8 mouse cellular contexts compared by ENCODE assay signal in genomic region chr2:131262213-131262672, GRCm38 (mm10). TPM values are rescaled to one million over a fixed set of nuclear protein-coding genes. Genes with fewer than 3 reads are reported as not detected.
DNase-seq lines count a peak whose midpoint lies in the region; ATAC-seq and TF ChIP-seq lines count a peak whose summit lies in the region.

Pank2 (plus strand) TSS chr2:131262495.

- peak within 1 kb of the TSS; percentile 51 for H3K4me2 ChIP-seq in lung, postnatal 0 days (replicated peaks; ENCODE audit: low read depth, low read length)

- H3K4me1 ChIP-seq in hindbrain, embryonic 10.5 days (replicated peaks): peaks cover 38% of the 10 kb centered on the region
- peaks cover 7% of the 10 kb centered on the region; the same call in 1 of the 2 replicates for H3K4me1 ChIP-seq in lung, postnatal 0 days (ENCODE audit: insufficient read depth, low read depth, low read length)

- under 1% methylated on average over 49 of the region's 49 CpGs for WGBS in hindbrain, embryonic 10.5 days
- under 1% methylated on average over 37 of the region's 49 CpGs for WGBS in lung, postnatal 0 days

- DNase-seq in MN1 (ENCODE audit: low spot score): peak; percentile 97
- peak; percentile 98 for DNase-seq in cerebellum, adult 9-10 months
- peak; percentile 98 for DNase-seq in hindbrain, embryonic 10.5 days (ENCODE audit: low spot score)
- peak; percentile 99 for DNase-seq in layer of hippocampus, adult 9-11 months
- peak; percentile 99 for DNase-seq in lung, postnatal 0 days (ENCODE audit: low spot score)
- peak; percentile 91 for DNase-seq in ovary, postnatal 14 days (ENCODE audit: low spot score)
- DNase-seq in thymus, postnatal 14 days: peak; percentile 98

- peak; percentile 98 for ATAC-seq in frontal cortex, adult (ENCODE audit: low TSS enrichment)
- peak; percentile 99 for ATAC-seq in lung, postnatal 0 days

- peak within 1 kb of the TSS; percentile 75 for H3K9ac ChIP-seq in lung, postnatal 0 days (replicated peaks; ENCODE audit: low read depth)

- H3K9me3 ChIP-seq in hindbrain, embryonic 10.5 days: no peaks in the 10 kb centered on the region
- no peaks in the 10 kb centered on the region for H3K9me3 ChIP-seq in lung, postnatal 0 days (ENCODE audit: low read length)

- peak; percentile 14; the same call in 1 of the 2 replicates for TF ChIP-seq CTCF in lung, postnatal 0 days (IDR thresholded peaks at IDR 0.05)

- H3K36me3 ChIP-seq in hindbrain, embryonic 10.5 days: 0 out of 2 replicates have a peak, but pooled peaks cover 4% of the 10 kb centered on the region
- H3K36me3 ChIP-seq in lung, postnatal 0 days (ENCODE audit: insufficient read depth, low read length): no peaks in the 10 kb centered on the region

- peak within 1 kb of the TSS; percentile 89 for H3K4me3 ChIP-seq in hindbrain, embryonic 10.5 days
- peak within 1 kb of the TSS; percentile 82 for H3K4me3 ChIP-seq in lung, postnatal 0 days (ENCODE audit: low read depth, low read length)

- H3K27me3 ChIP-seq in hindbrain, embryonic 10.5 days (ENCODE audit: insufficient read depth, poor library complexity, severe bottlenecking): no peaks in the 10 kb centered on the region
- H3K27me3 ChIP-seq in lung, postnatal 0 days (replicated peaks; ENCODE audit: insufficient read depth, low read length): no peaks in the 10 kb centered on the region

- TF ChIP-seq EP300 in lung, postnatal 0 days (IDR thresholded peaks at IDR 0.05): no peak

- peak within 1 kb of the TSS; percentile 99 for H3K27ac ChIP-seq in hindbrain, embryonic 10.5 days
- H3K27ac ChIP-seq in lung, postnatal 0 days (ENCODE audit: low read length): peak within 1 kb of the TSS; percentile 99

RNA-seq across cellular contexts. Expression of gene Pank2, which starts in this region (rescaled TPM):
- 44.9 and 46.8 TPM in 2 replicates for polyA plus RNA-seq in hindbrain, embryonic 10.5 days (2016; fragmentation: Nextera tagmentation; extraction: Ambion mirVana)
- polyA plus RNA-seq in lung, postnatal 0 days (2015; fragmentation: Nextera tagmentation; extraction: Ambion mirVana): 22.3 and 26.7 TPM in 2 replicates

Comparison
In these comparisons a context has a peak if more than half of its experiments do, and no peak if none do; other contexts are left out.
1. Peak in every context shown above with its lines: DNase-seq, ATAC-seq, H3K4me3 ChIP-seq and H3K27ac ChIP-seq.